Mouse (Mus musculus) G1E (cell line): ENCODE measurements around the gene Btnl1.

Source experiments
- CTCF ChIP-seq: IDR thresholded peaks from 2 replicates; pipeline ENCODE4 v1.5.1; 2012; ENCODE audit warnings: low read depth, low read length, inconsistent platforms, mixed read lengths
- GATA1 ChIP-seq: IDR thresholded peaks from 2 replicates; pipeline ENCODE4 v1.6.1; 2012; ENCODE audit warnings: borderline replicate concordance, low read length, inconsistent platforms, mixed read lengths
- GATA2 ChIP-seq: IDR thresholded peaks from 2 replicates; pipeline ENCODE4 v1.6.1; 2012; ENCODE audit warnings: low read depth, low read length, inconsistent platforms, borderline replicate concordance
- TAL1 ChIP-seq: conservative IDR thresholded peaks from 2 replicates; pipeline ENCODE4 v1.6.1; 2012; ENCODE audit warnings: low read depth, low read length, inconsistent platforms, mixed read lengths

GRCm38 (mm10) chr17:34329807-34330206 lies 47.1 kb upstream of the Btnl1 start:
- TF ChIP-seq CTCF (no peak), TAL1 (no peak), GATA1 (no peak), GATA2 (no peak)
